Mouse (Mus musculus): ENCODE measurements around the gene Hamp. TPM values are rescaled to one million over a fixed set of nuclear protein-coding genes. Genes with fewer than 3 reads are reported as not detected.
A peak's percentile ranks its signal among the peaks of the same experiment; 100 is the strongest.

The Hamp gene
- total RNA-seq, 1 experiment: not detected

GRCm38 (mm10) chr7:30981703-30982102 is 37.9 kb upstream of the Hamp start:
- Histone ChIP-seq H3K9me3 (ENCODE audit: control insufficient read depth, insufficient read depth, low read depth, low read length) (no peaks in the 10 kb centered on the region), H3K4me1 (ENCODE audit: control insufficient read depth in 2 of 2, insufficient read depth in 2 of 2, low read length in 2 of 2, poor library complexity in 1 of 2) (no peaks in the 10 kb centered on the region), H3K36me3 (ENCODE audit: control insufficient read depth, insufficient read depth, low read length, poor library complexity, severe bottlenecking) (no peaks in the 10 kb centered on the region), H3K4me3 (ENCODE audit: insufficient read depth in 1 of 2, low read depth in 1 of 2, low read length in 2 of 2, poor library complexity in 1 of 2, severe bottlenecking in 1 of 2) (no peak overlapping the region), H3K9ac (ENCODE audit: insufficient read depth, low read depth, low read length, poor library complexity, severe bottlenecking) (no peak overlapping the region), H3K27ac (ENCODE audit: insufficient read depth, low read depth, low read length, poor library complexity, severe bottlenecking) (no peak overlapping the region)
- no peak for DNase-seq (ENCODE audit: low read depth, low spot score)
- no peak for TF ChIP-seq CHD2 (IDR thresholded peaks at IDR 0.05; ENCODE audit: low read depth, low read length)
- TF ChIP-seq HCFC1 (IDR thresholded peaks at IDR 0.05; ENCODE audit: borderline replicate concordance, insufficient read depth, low read length): no peak
- TF ChIP-seq ZC3H11A (IDR thresholded peaks at IDR 0.05; ENCODE audit: borderline replicate concordance, low read depth, low read length): no peak
- TF ChIP-seq MAFK (IDR thresholded peaks at IDR 0.05; ENCODE audit: insufficient read depth, low read depth, low read length): no peak
- no peak for TF ChIP-seq ZNF384 (IDR thresholded peaks at IDR 0.05; ENCODE audit: low read depth, low read length)
- in situ Hi-C loops (cut with MboI; ENCODE audit: low sequenced_read_pairs in 2 of 2, unreplicated experiment in 2 of 2): no loop called here

- in situ Hi-C loops (cut with MboI; ENCODE audit: low sequenced_read_pairs in 2 of 2, unreplicated experiment in 2 of 2): loop anchor here in 1 of 2 experiments (10.0 kb wide), 1 partner anchor 159 kb away; no protein-coding TSS in a partner anchor
- peak within 1 kb of the TSS; percentile 81 for H3K27ac ChIP-seq (ENCODE audit: insufficient read depth, low read depth, low read length, poor library complexity, severe bottlenecking)
- peak within 1 kb of the TSS; percentile 75 to 79 for H3K4me3 ChIP-seq (ENCODE audit: insufficient read depth in 1 of 2, low read depth in 1 of 2, low read length in 2 of 2, poor library complexity in 1 of 2, severe bottlenecking in 1 of 2)
- peaks cover 13% of the 10 kb centered on the region; the same call in 1 of the 2 replicates for H3K36me3 ChIP-seq (ENCODE audit: control insufficient read depth, insufficient read depth, low read length, poor library complexity, severe bottlenecking)
- H3K4me1 ChIP-seq (ENCODE audit: control insufficient read depth in 2 of 2, insufficient read depth in 2 of 2, low read length in 2 of 2, poor library complexity in 1 of 2): peaks cover 0 to 5% of the 10 kb centered on the region in 2 experiments; a peak in 1 of 4 replicates
- TF ChIP-seq HCFC1 (IDR thresholded peaks at IDR 0.05; ENCODE audit: borderline replicate concordance, insufficient read depth, low read length) (peak; percentile 54; the same call in 1 of the 2 replicates), ZC3H11A (IDR thresholded peaks at IDR 0.05; ENCODE audit: borderline replicate concordance, low read depth, low read length) (peak; percentile 28; the same call in 1 of the 2 replicates), ZNF384 (IDR thresholded peaks at IDR 0.05; ENCODE audit: low read depth, low read length) (no peak)
- DNase-seq (ENCODE audit: low read depth, low spot score): peak; percentile 91
- peak within 1 kb of the TSS; percentile 84 for H3K9ac ChIP-seq (ENCODE audit: insufficient read depth, low read depth, low read length, poor library complexity, severe bottlenecking)
- no peaks in the 10 kb centered on the region for H3K9me3 ChIP-seq (ENCODE audit: control insufficient read depth, insufficient read depth, low read depth, low read length)
Measured at GRCm38 (mm10) chr7:30973501-30974289, 29.9 kb upstream of the Hamp start, which contains the start of gene Fam187b. Fam187b (plus strand) TSS chr7:30973790.

- TF ChIP-seq CHD2 (IDR thresholded peaks at IDR 0.05; ENCODE audit: low read depth, low read length) (no peak), ZC3H11A (IDR thresholded peaks at IDR 0.05; ENCODE audit: borderline replicate concordance, low read depth, low read length) (no peak), ZNF384 (IDR thresholded peaks at IDR 0.05; ENCODE audit: low read depth, low read length) (no peak), HCFC1 (IDR thresholded peaks at IDR 0.05; ENCODE audit: borderline replicate concordance, insufficient read depth, low read length) (no peak), MAFK (IDR thresholded peaks at IDR 0.05; ENCODE audit: insufficient read depth, low read depth, low read length) (no peak)
- DNase-seq (ENCODE audit: low read depth, low spot score): no peak
- Histone ChIP-seq H3K27ac (ENCODE audit: insufficient read depth, low read depth, low read length, poor library complexity, severe bottlenecking) (peak within 1 kb of the TSS; percentile 81), H3K9me3 (ENCODE audit: control insufficient read depth, insufficient read depth, low read depth, low read length) (no peaks in the 10 kb centered on the region), H3K36me3 (ENCODE audit: control insufficient read depth, insufficient read depth, low read length, poor library complexity, severe bottlenecking) (peaks cover 16% of the 10 kb centered on the region; the same call in 1 of the 2 replicates), H3K4me1 (ENCODE audit: control insufficient read depth in 2 of 2, insufficient read depth in 2 of 2, low read length in 2 of 2, poor library complexity in 1 of 2) (peaks cover 0 to 5% of the 10 kb centered on the region in 2 experiments; a peak in 1 of 4 replicates), H3K4me3 (ENCODE audit: insufficient read depth in 1 of 2, low read depth in 1 of 2, low read length in 2 of 2, poor library complexity in 1 of 2, severe bottlenecking in 1 of 2) (peak within 1 kb of the TSS; percentile 75 to 79), H3K9ac (ENCODE audit: insufficient read depth, low read depth, low read length, poor library complexity, severe bottlenecking) (peak within 1 kb of the TSS; percentile 84)
- in situ Hi-C loops (cut with MboI; ENCODE audit: low sequenced_read_pairs in 2 of 2, unreplicated experiment in 2 of 2): loop anchor here in 1 of 2 experiments (10.0 kb wide), 1 partner anchor 158 kb away; no protein-coding TSS in a partner anchor
Measured at GRCm38 (mm10) chr7:30973251-30973500, 29.3 kb upstream of the Hamp start, which contains the start of gene Lsr. Lsr (minus strand) TSS chr7:30973464.

GRCm38 (mm10) chr7:30972426-30973250 is 28.8 kb upstream of the Hamp start:
- H3K9ac ChIP-seq (ENCODE audit: insufficient read depth, low read depth, low read length, poor library complexity, severe bottlenecking): peak overlapping the region; percentile 84
- DNase-seq (ENCODE audit: low read depth, low spot score): no peak
- H3K4me3 ChIP-seq (ENCODE audit: insufficient read depth in 1 of 2, low read depth in 1 of 2, low read length in 2 of 2, poor library complexity in 1 of 2, severe bottlenecking in 1 of 2): peak overlapping the region; percentile 75 to 79
- peak overlapping the region; percentile 17; the same call in 1 of the 2 replicates for H3K27ac ChIP-seq (ENCODE audit: insufficient read depth, low read depth, low read length, poor library complexity, severe bottlenecking)
- in situ Hi-C loops (cut with MboI; ENCODE audit: low sequenced_read_pairs in 2 of 2, unreplicated experiment in 2 of 2): loop anchor here in 1 of 2 experiments (10.0 kb wide), 1 partner anchor 158 kb away; no protein-coding TSS in a partner anchor
- H3K4me1 ChIP-seq (ENCODE audit: control insufficient read depth in 2 of 2, insufficient read depth in 2 of 2, low read length in 2 of 2, poor library complexity in 1 of 2): peaks cover 0 to 5% of the 10 kb centered on the region in 2 experiments; a peak in 1 of 4 replicates
- H3K9me3 ChIP-seq (ENCODE audit: control insufficient read depth, insufficient read depth, low read depth, low read length): no peaks in the 10 kb centered on the region
- peaks cover 18% of the 10 kb centered on the region; the same call in 1 of the 2 replicates for H3K36me3 ChIP-seq (ENCODE audit: control insufficient read depth, insufficient read depth, low read length, poor library complexity, severe bottlenecking)
- TF ChIP-seq ZNF384 (IDR thresholded peaks at IDR 0.05; ENCODE audit: low read depth, low read length) (no peak), HCFC1 (IDR thresholded peaks at IDR 0.05; ENCODE audit: borderline replicate concordance, insufficient read depth, low read length) (no peak), ZC3H11A (IDR thresholded peaks at IDR 0.05; ENCODE audit: borderline replicate concordance, low read depth, low read length) (no peak), CHD2 (IDR thresholded peaks at IDR 0.05; ENCODE audit: low read depth, low read length) (no peak), MAFK (IDR thresholded peaks at IDR 0.05; ENCODE audit: insufficient read depth, low read depth, low read length) (no peak)
